Mouse (Mus musculus): ENCODE measurements at regions not wholly inside any gene's neighbourhood (a gene's known extent, or its start where the extent isn't known, plus 50 kb on each side); places are given as distances from the start of the nearest gene placed in this dataset. TPM values are rescaled to one million over a fixed set of nuclear protein-coding genes. Genes with fewer than 3 reads are reported as not detected.

DNA sequence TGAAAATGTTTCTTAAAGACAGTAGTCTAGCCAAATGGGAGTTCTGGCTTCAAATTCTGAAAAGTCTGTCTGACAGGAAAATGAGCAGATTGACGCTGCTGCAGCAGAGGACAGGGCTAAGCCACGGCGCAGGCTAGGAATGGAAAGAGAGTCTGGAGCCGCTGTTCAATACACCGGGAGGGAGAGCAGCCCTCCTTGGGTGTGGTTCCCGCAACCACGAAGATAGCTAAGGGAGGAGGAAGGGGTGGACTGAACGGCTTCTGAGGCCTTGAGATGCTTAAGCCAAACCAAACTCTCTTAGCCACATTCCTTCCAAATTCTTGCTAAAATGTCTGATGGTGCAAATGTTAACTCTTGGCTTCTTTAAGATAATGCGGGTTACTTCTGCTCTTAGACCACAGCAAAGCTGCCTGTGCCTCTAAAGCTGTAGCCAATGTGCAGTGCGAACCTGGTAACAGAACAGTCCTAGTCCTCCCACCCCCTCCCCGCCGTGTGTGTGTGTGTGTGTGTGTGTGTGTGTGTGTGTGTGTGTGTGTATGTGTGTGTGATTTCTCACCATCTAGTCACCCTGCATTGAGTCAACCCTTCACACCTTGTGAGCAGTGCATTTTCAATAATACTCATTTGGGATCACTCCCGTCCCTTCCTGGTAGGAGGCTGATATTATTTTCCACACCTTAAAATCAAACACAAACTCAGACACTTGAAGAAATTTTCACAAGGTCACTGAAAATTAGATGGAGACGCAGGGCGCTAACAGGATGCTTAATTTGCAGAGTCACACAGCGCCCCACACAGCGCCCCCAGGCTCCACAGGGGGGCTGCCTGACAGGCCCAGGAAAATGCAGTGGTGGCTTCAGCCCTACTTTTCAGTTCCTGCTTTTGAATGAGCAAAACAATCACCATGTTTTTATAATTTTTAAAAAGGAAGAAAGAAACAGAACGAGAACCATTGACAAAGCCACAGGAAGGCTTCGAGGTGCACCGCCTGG is 73.2 kb upstream of the Arg1 start:
- ATAC-seq (ENCODE audit: low FRiP score, low TSS enrichment) = no peak
- H3K4me2 ChIP-seq (replicated peaks; ENCODE audit: low read depth, low read length) = no peak overlapping the region
- H3K9me3 ChIP-seq (ENCODE audit: low read length) = 0 out of 2 replicates have a peak, but pooled peaks cover 3% of the 10 kb centered on the region
- H3K36me3 ChIP-seq (ENCODE audit: insufficient read depth, low read length) = no peaks in the 10 kb centered on the region
- 79% methylated on average over 19 of the region's 20 CpGs for WGBS
- H3K4me1 ChIP-seq (ENCODE audit: insufficient read depth, low read length) = no peaks in the 10 kb centered on the region
- H3K4me3 ChIP-seq (ENCODE audit: low read length) = no peak overlapping the region
- H3K27ac ChIP-seq (ENCODE audit: low read length) = no peak overlapping the region
- H3K9ac ChIP-seq (replicated peaks; ENCODE audit: low read length) = no peak overlapping the region
- no peaks in the 10 kb centered on the region for H3K27me3 ChIP-seq (ENCODE audit: insufficient read depth, low read length)

- H3K36me3 ChIP-seq (ENCODE audit: insufficient read depth, low read length) = no peaks in the 10 kb centered on the region
- WGBS = 62% methylated on average over 5 of the region's 5 CpGs
Observed at GRCm38 (mm10) chr10:24999807-25000206, 72.5 kb upstream of the Arg1 start.

DNA sequence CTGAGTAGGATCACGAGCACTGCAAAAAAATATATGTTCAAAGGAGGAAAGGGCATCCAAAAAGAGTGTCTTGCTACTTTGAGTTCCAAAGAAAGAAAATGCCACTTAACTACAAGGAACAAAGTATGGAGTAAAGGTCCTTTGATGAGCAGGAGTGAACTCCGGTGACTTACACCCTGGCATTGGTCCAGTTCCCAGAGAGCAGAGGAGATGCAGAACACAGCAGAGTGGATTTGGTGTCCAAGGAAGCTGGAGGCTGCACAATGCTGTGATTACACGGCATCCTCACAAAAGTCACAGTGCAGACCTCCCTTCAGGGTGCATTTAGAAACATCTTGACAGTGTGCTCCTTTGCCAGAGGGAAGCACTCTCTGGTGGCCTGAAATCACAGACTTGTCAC is 70.4 kb upstream of the Arg1 start:
- H3K36me3 ChIP-seq (ENCODE audit: insufficient read depth, low read length) = no peaks in the 10 kb centered on the region
- ATAC-seq (ENCODE audit: low FRiP score, low TSS enrichment) = no peak
- 0 out of 2 replicates have a peak, but pooled peaks cover 3% of the 10 kb centered on the region for H3K9me3 ChIP-seq (ENCODE audit: low read length)
- WGBS = 84% methylated on average over 3 of the region's 3 CpGs
- no peak overlapping the region for H3K27ac ChIP-seq (ENCODE audit: low read length)
- H3K9ac ChIP-seq (replicated peaks; ENCODE audit: low read length) = no peak overlapping the region
- no peaks in the 10 kb centered on the region for H3K27me3 ChIP-seq (ENCODE audit: insufficient read depth, low read length)
- no peak overlapping the region for H3K4me2 ChIP-seq (replicated peaks; ENCODE audit: low read depth, low read length)
- no peak overlapping the region for H3K4me3 ChIP-seq (ENCODE audit: low read length)
- no peaks in the 10 kb centered on the region for H3K4me1 ChIP-seq (ENCODE audit: insufficient read depth, low read length)

More at GRCm38 (mm10) chr10:24999807-25000206, 72.5 kb upstream of the Arg1 start:
- Histone ChIP-seq H3K9me3 (ENCODE audit: low read length) (0 out of 2 replicates have a peak, but pooled peaks cover 3% of the 10 kb centered on the region), H3K27ac (ENCODE audit: low read length) (no peak overlapping the region), H3K4me1 (ENCODE audit: insufficient read depth, low read length) (no peaks in the 10 kb centered on the region), H3K9ac (replicated peaks; ENCODE audit: low read length) (no peak overlapping the region), H3K27me3 (ENCODE audit: insufficient read depth, low read length) (no peaks in the 10 kb centered on the region), H3K4me2 (replicated peaks; ENCODE audit: low read depth, low read length) (no peak overlapping the region), H3K4me3 (ENCODE audit: low read length) (no peak overlapping the region)
- no peak for ATAC-seq (ENCODE audit: low FRiP score, low TSS enrichment)

GRCm38 (mm10) chr10:24995751-24996150 is 68.5 kb upstream of the Arg1 start:
- no peaks in the 10 kb centered on the region for H3K4me1 ChIP-seq (ENCODE audit: insufficient read depth, low read length)
- 0 out of 2 replicates have a peak, but pooled peaks cover 3% of the 10 kb centered on the region for H3K9me3 ChIP-seq (ENCODE audit: low read length)
- H3K36me3 ChIP-seq (ENCODE audit: insufficient read depth, low read length) = no peaks in the 10 kb centered on the region
- no peak overlapping the region for H3K4me3 ChIP-seq (ENCODE audit: low read length)
- WGBS = 93% methylated on average over 2 of the region's 2 CpGs
- H3K27ac ChIP-seq (ENCODE audit: low read length) = no peak overlapping the region
- H3K9ac ChIP-seq (replicated peaks; ENCODE audit: low read length) = no peak overlapping the region
- H3K4me2 ChIP-seq (replicated peaks; ENCODE audit: low read depth, low read length) = no peak overlapping the region
- ATAC-seq (ENCODE audit: low FRiP score, low TSS enrichment) = no peak
- no peaks in the 10 kb centered on the region for H3K27me3 ChIP-seq (ENCODE audit: insufficient read depth, low read length)

- Histone ChIP-seq H3K9ac (replicated peaks; ENCODE audit: low read length) (no peak overlapping the region), H3K9me3 (ENCODE audit: low read length) (no peaks in the 10 kb centered on the region), H3K4me1 (ENCODE audit: insufficient read depth, low read length) (no peaks in the 10 kb centered on the region), H3K27me3 (ENCODE audit: insufficient read depth, low read length) (no peaks in the 10 kb centered on the region), H3K4me3 (ENCODE audit: low read length) (no peak overlapping the region), H3K4me2 (replicated peaks; ENCODE audit: low read depth, low read length) (no peak overlapping the region), H3K36me3 (ENCODE audit: insufficient read depth, low read length) (no peaks in the 10 kb centered on the region), H3K27ac (ENCODE audit: low read length) (no peak overlapping the region)
- WGBS = 85% methylated on average over 2 of the region's 2 CpGs
- no peak for ATAC-seq (ENCODE audit: low FRiP score, low TSS enrichment)
Observed at GRCm38 (mm10) chr10:24989965-24990653, 62.8 kb upstream of the Arg1 start.

- 89% methylated on average over 4 of the region's 4 CpGs for WGBS
- ATAC-seq (ENCODE audit: low FRiP score, low TSS enrichment) = no peak
- Histone ChIP-seq H3K4me2 (replicated peaks; ENCODE audit: low read depth, low read length) (no peak overlapping the region), H3K27ac (ENCODE audit: low read length) (no peak overlapping the region), H3K9ac (replicated peaks; ENCODE audit: low read length) (no peak overlapping the region), H3K36me3 (ENCODE audit: insufficient read depth, low read length) (no peaks in the 10 kb centered on the region), H3K4me3 (ENCODE audit: low read length) (no peak overlapping the region), H3K9me3 (ENCODE audit: low read length) (peaks cover 4% of the 10 kb centered on the region; the same call in 1 of the 2 replicates), H3K4me1 (ENCODE audit: insufficient read depth, low read length) (no peaks in the 10 kb centered on the region), H3K27me3 (ENCODE audit: insufficient read depth, low read length) (no peaks in the 10 kb centered on the region)
Observed at GRCm38 (mm10) chr10:24984801-24985200, 57.5 kb upstream of the Arg1 start.

GRCm38 (mm10) chr10:24981763-24982162 is 54.5 kb upstream of the Arg1 start:
- H3K4me1 ChIP-seq (ENCODE audit: insufficient read depth, low read length) = no peaks in the 10 kb centered on the region
- no peak overlapping the region for H3K4me3 ChIP-seq (ENCODE audit: low read length)
- no peak for ATAC-seq (ENCODE audit: low FRiP score, low TSS enrichment)
- no peaks in the 10 kb centered on the region for H3K36me3 ChIP-seq (ENCODE audit: insufficient read depth, low read length)
- no peak overlapping the region for H3K27ac ChIP-seq (ENCODE audit: low read length)
- H3K27me3 ChIP-seq (ENCODE audit: insufficient read depth, low read length) = no peaks in the 10 kb centered on the region
- H3K9ac ChIP-seq (replicated peaks; ENCODE audit: low read length) = no peak overlapping the region
- peaks cover 4% of the 10 kb centered on the region; the same call in 1 of the 2 replicates for H3K9me3 ChIP-seq (ENCODE audit: low read length)
- H3K4me2 ChIP-seq (replicated peaks; ENCODE audit: low read depth, low read length) = no peak overlapping the region
- 69% methylated on average over 3 of the region's 3 CpGs for WGBS

Small RNA genes lying in the stretch of these regions (microRNA-seq; reads per million reads assigned to microRNA genes)
- not detected for gene Gm22566

Data from kidney, embryonic 16.5 days (tissue).